Mouse (Mus musculus): ENCODE measurements around the gene Rab40b. TPM values are rescaled to one million over a fixed set of nuclear protein-coding genes. Genes with fewer than 3 reads are reported as not detected.

The Rab40b gene
- total and polyA plus RNA-seq, 3 experiments = 0.39 TPM; not detected in 2

- H3K36me3 ChIP-seq (ENCODE audit: control insufficient read depth in 1 of 2, insufficient read depth in 2 of 2, low read length in 2 of 2) = peaks cover 0 to 11% of the 10 kb centered on the region in 2 experiments; a peak in 2 of 4 replicates
- H3K27me3 ChIP-seq (ENCODE audit: control insufficient read depth in 1 of 2, insufficient read depth in 2 of 2, low read length in 2 of 2) = no peaks in the 10 kb centered on the region
- peak overlapping the region; percentile 61 for H3K27ac ChIP-seq (ENCODE audit: control insufficient read depth, low read depth, low read length)
- peak overlapping the region; percentile 68 for H3K9ac ChIP-seq (ENCODE audit: control insufficient read depth, low read depth, low read length, poor library complexity, severe bottlenecking)
- peaks cover 2 to 5% of the 10 kb centered on the region in 2 experiments for H3K4me1 ChIP-seq (ENCODE audit: control insufficient read depth in 1 of 2, insufficient read depth in 2 of 2, low read length in 2 of 2)
- peak; percentile 88 for DNase-seq (ENCODE audit: low read depth, low spot score)
- TF ChIP-seq TBP (IDR thresholded peaks at IDR 0.05; ENCODE audit: low read depth, low read length) (peak; percentile 81), SIN3A (IDR thresholded peaks at IDR 0.05; ENCODE audit: low read length) (peak; percentile 68), JUND (IDR thresholded peaks at IDR 0.05; ENCODE audit: low read depth, low read length) (no peak), GATA1 (IDR thresholded peaks at IDR 0.05; ENCODE audit: low read depth, low read length) (0 out of 2 replicates have a peak, but pooled peaks have one; percentile 16), MAFK (IDR thresholded peaks at IDR 0.05; ENCODE audit: borderline replicate concordance, low read depth, low read length) (no peak), CHD2 (IDR thresholded peaks at IDR 0.05; ENCODE audit: low read length) (no peak), POLR2AphosphoS5 (IDR thresholded peaks at IDR 0.05; ENCODE audit: borderline replicate concordance, low read depth, low read length) (no peak), BHLHE40 (IDR thresholded peaks at IDR 0.05; ENCODE audit: borderline replicate concordance, low read depth, low read length) (no peak; the same call in 1 of the 2 replicates), SMC3 (IDR thresholded peaks at IDR 0.05; ENCODE audit: low read depth, low read length) (no peak), HCFC1 (IDR thresholded peaks at IDR 0.05; ENCODE audit: low read depth, low read length) (peak; percentile 40; the same call in 1 of the 2 replicates), ZKSCAN1 (IDR thresholded peaks at IDR 0.05; ENCODE audit: low read depth, low read length) (no peak), MEF2A (IDR thresholded peaks at IDR 0.05; ENCODE audit: extremely low read depth, insufficient replicate concordance, low read depth, low read length, poor library complexity, severe bottlenecking) (no peak), ZC3H11A (IDR thresholded peaks at IDR 0.05; ENCODE audit: low read depth, low read length) (no peak), NELFE (IDR thresholded peaks at IDR 0.05; ENCODE audit: low read depth, low read length) (peak; percentile 67), GABPA (IDR thresholded peaks at IDR 0.05; ENCODE audit: low read depth, low read length) (no peak), ZNF384 (IDR thresholded peaks at IDR 0.05; ENCODE audit: low read depth, low read length) (peak; percentile 74), CTCF (IDR thresholded peaks at IDR 0.05 in 2 of 3, conservative IDR thresholded peaks at IDR 0.05 in 1 of 3; ENCODE audit: control insufficient read depth in 1 of 3, insufficient read depth in 1 of 3, low read depth in 2 of 3, low read length in 3 of 3, poor library complexity in 1 of 3, severe bottlenecking in 1 of 3) (no peak), KAT2A (conservative IDR thresholded peaks at IDR 0.05; ENCODE audit: low read depth, low read length) (no peak), POLR2A (IDR thresholded peaks at IDR 0.05; ENCODE audit: control insufficient read depth in 1 of 2, insufficient read depth in 1 of 2, low read depth in 1 of 2, low read length in 2 of 2, poor library complexity in 1 of 2) (peak in 1 of 2 experiments; percentile 48; a peak in 1 of 4 replicates), NRF1 (IDR thresholded peaks at IDR 0.05; ENCODE audit: insufficient read depth, low read depth, low read length, poor library complexity, severe bottlenecking) (no peak), MAX (IDR thresholded peaks at IDR 0.05; ENCODE audit: low read length) (peak; percentile 94), RCOR1 (IDR thresholded peaks at IDR 0.05; ENCODE audit: low read depth, low read length) (no peak), MXI1 (IDR thresholded peaks at IDR 0.05; ENCODE audit: low read depth, low read length) (peak; percentile 85), ETS1 (IDR thresholded peaks at IDR 0.05; ENCODE audit: low read depth, low read length) (no peak), USF1 (IDR thresholded peaks at IDR 0.05; ENCODE audit: low read depth, low read length) (no peak), ZMIZ1 (IDR thresholded peaks at IDR 0.05; ENCODE audit: low read depth, low read length) (no peak; the same call in 1 of the 2 replicates), POLR2AphosphoS2 (IDR thresholded peaks at IDR 0.05; ENCODE audit: low read length) (no peak), EP300 (IDR thresholded peaks at IDR 0.05; ENCODE audit: low read depth in 1 of 2, low read length in 2 of 2) (no peak), MYC (IDR thresholded peaks at IDR 0.05; ENCODE audit: low read depth, low read length) (peak; percentile 96)
- H3K79me2 ChIP-seq (ENCODE audit: control insufficient read depth, insufficient read depth, low read length, poor library complexity) = peaks cover 3% of the 10 kb centered on the region; the same call in 1 of the 2 replicates
- H3K4me3 ChIP-seq (ENCODE audit: control insufficient read depth in 1 of 2, insufficient read depth in 1 of 2, low read depth in 2 of 2, low read length in 2 of 2) = peak overlapping the region; percentile 65 to 80
- H3K9me3 ChIP-seq (replicated peaks; ENCODE audit: insufficient read depth, low read length) = no peaks in the 10 kb centered on the region
Measured at GRCm38 (mm10) chr11:121420379-121420778, 32.3 kb upstream of the Rab40b start.
